Mouse (Mus musculus): Measurements from ENCODE around the gene Olfr1170.

The Olfr1170 gene

DNA sequence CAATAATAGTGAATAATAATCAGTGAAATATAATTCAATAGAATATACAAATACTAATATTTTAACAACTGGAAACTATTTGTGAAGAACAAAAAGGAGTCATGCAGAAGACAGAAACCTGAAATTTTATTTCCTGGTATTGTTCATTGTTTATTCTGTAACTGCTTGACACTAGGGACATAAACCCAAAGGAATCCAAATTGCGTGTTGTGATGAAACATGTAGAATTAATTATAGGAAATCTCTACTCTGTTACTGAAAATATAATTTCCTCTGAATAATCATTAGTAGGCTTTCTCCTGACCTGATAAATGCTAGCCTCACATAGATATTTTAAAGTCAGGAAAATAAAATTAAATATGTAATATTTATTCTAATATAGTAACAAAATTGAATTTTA, at the start of gene Olfr1170:
Gene Olfr1170 (minus strand): TSS at position 101 of the 400 bp plus-strand sequence.
- DNase-seq (ENCODE audit: low read depth in 1 of 2, low spot score in 2 of 2): no peak

GRCm38 (mm10) chr2:88220784-88221183, 7.3 kb downstream of the Olfr1170 start:
- no peak for DNase-seq (ENCODE audit: low read depth in 1 of 2, low spot score in 2 of 2)

DNA sequence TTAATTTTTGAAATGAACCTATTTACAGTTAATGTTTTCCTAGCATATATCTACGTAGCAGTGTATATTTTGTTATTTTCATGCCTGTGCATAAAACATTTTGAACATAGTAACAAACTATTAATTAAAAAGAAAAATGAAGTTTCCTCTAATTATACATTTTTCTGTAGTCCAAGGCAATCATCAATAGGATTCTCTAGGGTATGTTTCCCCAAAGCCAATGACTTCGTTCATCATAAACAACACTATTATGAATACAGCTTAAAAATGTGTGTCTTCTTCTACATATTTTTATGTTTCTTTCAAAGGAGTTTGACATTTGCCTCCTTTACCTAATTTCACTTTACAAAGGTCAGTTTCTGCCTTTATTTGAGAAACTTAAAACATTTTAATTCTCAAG, 46.6 kb downstream of the Olfr1170 start, which contains the start of gene Olfr1168:
Gene Olfr1168 (plus strand): TSS at position 301 of the 400 bp plus-strand sequence.
- no peak for DNase-seq (ENCODE audit: low read depth in 1 of 2, low spot score in 2 of 2)
